Mouse (Mus musculus): ENCODE measurements around the gene Nkg7. TPM values are rescaled to one million over a fixed set of nuclear protein-coding genes. Genes with fewer than 3 reads are reported as not detected.

Nkg7 gene
- polyA plus RNA-seq, 1 experiment from 2014 or later = 1.6 TPM

GRCm38 (mm10) chr7:43449811-43450210 lies 12.9 kb downstream of the Nkg7 start:
- H3K27ac ChIP-seq = peak overlapping the region; percentile 69
- no peak overlapping the region for H3K4me3 ChIP-seq
- H3K4me2 ChIP-seq = no peak overlapping the region
- no peak overlapping the region for H3K9ac ChIP-seq
- WGBS = 90% methylated on average over 2 of the region's 2 CpGs
- no peaks in the 10 kb centered on the region for H3K27me3 ChIP-seq
- H3K4me1 ChIP-seq (replicated peaks) = peaks cover 44% of the 10 kb centered on the region
- peaks cover 29% of the 10 kb centered on the region for H3K36me3 ChIP-seq
- H3K9me3 ChIP-seq (replicated peaks) = no peaks in the 10 kb centered on the region
- no peak for ATAC-seq (replicated peaks; ENCODE audit: insufficient number of reproducible peaks, insufficient read depth, low FRiP score, low read depth)

- no peak for ATAC-seq (replicated peaks; ENCODE audit: insufficient number of reproducible peaks, insufficient read depth, low FRiP score, low read depth)
- Histone ChIP-seq H3K4me1 (replicated peaks) (peaks cover 28% of the 10 kb centered on the region), H3K27me3 (no peaks in the 10 kb centered on the region), H3K4me3 (no peak overlapping the region), H3K9me3 (replicated peaks) (no peaks in the 10 kb centered on the region), H3K4me2 (no peak overlapping the region), H3K36me3 (peaks cover 46% of the 10 kb centered on the region), H3K27ac (no peak overlapping the region), H3K9ac (no peak overlapping the region)
- WGBS = 90% methylated on average over 11 of the region's 11 CpGs
These were observed 14.9 kb downstream of the Nkg7 start for GRCm38 (mm10) chr7:43451726-43452125.

GRCm38 (mm10) chr7:43452609-43453008 lies 15.7 kb downstream of the Nkg7 start:
- Histone ChIP-seq H3K36me3 (peaks cover 55% of the 10 kb centered on the region), H3K9me3 (replicated peaks) (no peaks in the 10 kb centered on the region), H3K4me3 (no peak overlapping the region), H3K9ac (no peak overlapping the region), H3K27me3 (no peaks in the 10 kb centered on the region), H3K4me1 (replicated peaks) (peaks cover 24% of the 10 kb centered on the region), H3K4me2 (no peak overlapping the region), H3K27ac (no peak overlapping the region)
- WGBS = 50% methylated on average over 4 of the region's 4 CpGs
- no peak; the same call in 1 of the 2 replicates for ATAC-seq (replicated peaks; ENCODE audit: insufficient number of reproducible peaks, insufficient read depth, low FRiP score, low read depth)

GRCm38 (mm10) chr7:43453599-43454355 lies 16.9 kb downstream of the Nkg7 start:
- Histone ChIP-seq H3K4me1 (replicated peaks) (peaks cover 12% of the 10 kb centered on the region), H3K36me3 (peaks cover 57% of the 10 kb centered on the region), H3K27me3 (no peaks in the 10 kb centered on the region), H3K4me3 (no peak overlapping the region), H3K9ac (no peak overlapping the region), H3K9me3 (replicated peaks) (no peaks in the 10 kb centered on the region), H3K4me2 (no peak overlapping the region), H3K27ac (no peak overlapping the region)
- 83% methylated on average over 14 of the region's 14 CpGs for WGBS
- no peak for ATAC-seq (replicated peaks; ENCODE audit: insufficient number of reproducible peaks, insufficient read depth, low FRiP score, low read depth)

- no peak overlapping the region for H3K9ac ChIP-seq
- ATAC-seq (replicated peaks; ENCODE audit: insufficient number of reproducible peaks, insufficient read depth, low FRiP score, low read depth) = no peak
- H3K4me3 ChIP-seq = no peak overlapping the region
- H3K27ac ChIP-seq = no peak overlapping the region
- no peaks in the 10 kb centered on the region for H3K27me3 ChIP-seq
- peaks cover 57% of the 10 kb centered on the region for H3K36me3 ChIP-seq
- H3K4me2 ChIP-seq = no peak overlapping the region
- no peaks in the 10 kb centered on the region for H3K9me3 ChIP-seq (replicated peaks)
- H3K4me1 ChIP-seq (replicated peaks) = peaks cover 6% of the 10 kb centered on the region
- 76% methylated on average over 6 of the region's 6 CpGs for WGBS
These were observed 17.5 kb downstream of the Nkg7 start for GRCm38 (mm10) chr7:43454371-43454770.

- H3K27me3 ChIP-seq = peaks cover 10% of the 10 kb centered on the region
- 57% methylated on average over 4 of the region's 4 CpGs for WGBS
- H3K4me1 ChIP-seq (replicated peaks) = peaks cover 18% of the 10 kb centered on the region
- H3K9ac ChIP-seq = no peak within 1 kb of the TSS
- no peaks in the 10 kb centered on the region for H3K9me3 ChIP-seq (replicated peaks)
- H3K27ac ChIP-seq = no peak within 1 kb of the TSS
- ATAC-seq (replicated peaks; ENCODE audit: insufficient number of reproducible peaks, insufficient read depth, low FRiP score, low read depth) = no peak
- H3K4me2 ChIP-seq = no peak within 1 kb of the TSS
- H3K36me3 ChIP-seq = no peaks in the 10 kb centered on the region; the same call in 1 of the 2 replicates
- no peak within 1 kb of the TSS for H3K4me3 ChIP-seq
These were observed 26.0 kb downstream of the Nkg7 start, which contains the start of gene Vsig10l for GRCm38 (mm10) chr7:43462851-43463250. Gene Vsig10l, plus strand, starts transcription at chr7:43463151.

GRCm38 (mm10) chr7:43463976-43464375 lies 27.1 kb downstream of the Nkg7 start:
- Histone ChIP-seq H3K9ac (no peak overlapping the region), H3K36me3 (no peaks in the 10 kb centered on the region), H3K27ac (no peak overlapping the region), H3K27me3 (peaks cover 10% of the 10 kb centered on the region), H3K4me1 (replicated peaks) (peaks cover 18% of the 10 kb centered on the region), H3K9me3 (replicated peaks) (no peaks in the 10 kb centered on the region), H3K4me3 (no peak overlapping the region), H3K4me2 (no peak overlapping the region)
- 71% methylated on average over 7 of the region's 7 CpGs for WGBS
- ATAC-seq (replicated peaks; ENCODE audit: insufficient number of reproducible peaks, insufficient read depth, low FRiP score, low read depth) = no peak

GRCm38 (mm10) chr7:43464864-43465343 lies 28.0 kb downstream of the Nkg7 start:
- peak; percentile 63; the same call in 1 of the 2 replicates for ATAC-seq (replicated peaks; ENCODE audit: insufficient number of reproducible peaks, insufficient read depth, low FRiP score, low read depth)
- H3K4me2 ChIP-seq = peak overlapping the region; percentile 89
- WGBS = 6% methylated on average over 35 of the region's 35 CpGs
- no peaks in the 10 kb centered on the region for H3K9me3 ChIP-seq (replicated peaks)
- H3K27ac ChIP-seq = no peak overlapping the region
- H3K4me1 ChIP-seq (replicated peaks) = peaks cover 16% of the 10 kb centered on the region
- peak overlapping the region; percentile 55 for H3K9ac ChIP-seq
- peak overlapping the region; percentile 58 for H3K4me3 ChIP-seq
- H3K36me3 ChIP-seq = no peaks in the 10 kb centered on the region
- H3K27me3 ChIP-seq = peaks cover 10% of the 10 kb centered on the region

GRCm38 (mm10) chr7:43465344-43466098 lies 28.6 kb downstream of the Nkg7 start:
- H3K4me3 ChIP-seq = peak overlapping the region; percentile 58
- 0 out of 2 replicates have a peak overlapping the region, but pooled peaks have one; percentile 33 for H3K27ac ChIP-seq
- peak overlapping the region; percentile 89 for H3K4me2 ChIP-seq
- no peaks in the 10 kb centered on the region for H3K36me3 ChIP-seq
- peak overlapping the region; percentile 55 for H3K9ac ChIP-seq
- H3K4me1 ChIP-seq (replicated peaks) = peaks cover 15% of the 10 kb centered on the region
- WGBS = 2% methylated on average over 33 of the region's 33 CpGs
- no peaks in the 10 kb centered on the region for H3K9me3 ChIP-seq (replicated peaks)
- ATAC-seq (replicated peaks; ENCODE audit: insufficient number of reproducible peaks, insufficient read depth, low FRiP score, low read depth) = peak; percentile 82
- peaks cover 10% of the 10 kb centered on the region for H3K27me3 ChIP-seq

GRCm38 (mm10) chr7:43466099-43466694 lies 29.3 kb downstream of the Nkg7 start:
- peak overlapping the region; percentile 58 for H3K4me3 ChIP-seq
- H3K27me3 ChIP-seq = peaks cover 10% of the 10 kb centered on the region
- peak; percentile 56; the same call in 1 of the 2 replicates for ATAC-seq (replicated peaks; ENCODE audit: insufficient number of reproducible peaks, insufficient read depth, low FRiP score, low read depth)
- peak overlapping the region; percentile 52 for H3K9ac ChIP-seq
- H3K36me3 ChIP-seq = no peaks in the 10 kb centered on the region
- H3K4me1 ChIP-seq (replicated peaks) = peaks cover 15% of the 10 kb centered on the region
- peak overlapping the region; percentile 89 for H3K4me2 ChIP-seq
- peak overlapping the region; percentile 33; the same call in 1 of the 2 replicates for H3K27ac ChIP-seq
- no peaks in the 10 kb centered on the region for H3K9me3 ChIP-seq (replicated peaks)
- WGBS = 1% methylated on average over 31 of the region's 33 CpGs

GRCm38 (mm10) chr7:43470373-43470772 lies 33.5 kb downstream of the Nkg7 start:
- Histone ChIP-seq H3K27ac (no peak overlapping the region), H3K4me2 (no peak overlapping the region), H3K9me3 (replicated peaks) (no peaks in the 10 kb centered on the region), H3K4me1 (replicated peaks) (peaks cover 8% of the 10 kb centered on the region), H3K4me3 (no peak overlapping the region), H3K36me3 (no peaks in the 10 kb centered on the region), H3K9ac (no peak overlapping the region), H3K27me3 (peaks cover 11% of the 10 kb centered on the region)
- ATAC-seq (replicated peaks; ENCODE audit: insufficient number of reproducible peaks, insufficient read depth, low FRiP score, low read depth) = no peak
- WGBS = 42% methylated on average over 8 of the region's 8 CpGs
